Mouse (Mus musculus): ENCODE measurements around the gene Gse1.
A peak's percentile ranks its signal among the peaks of the same experiment; 100 is the strongest.

Gse1 gene

GRCm38 (mm10) chr8:120580336-120581000 lies 352.2 kb downstream of the Gse1 start:
- peak; percentile 51 to 54 for DNase-seq

DNA sequence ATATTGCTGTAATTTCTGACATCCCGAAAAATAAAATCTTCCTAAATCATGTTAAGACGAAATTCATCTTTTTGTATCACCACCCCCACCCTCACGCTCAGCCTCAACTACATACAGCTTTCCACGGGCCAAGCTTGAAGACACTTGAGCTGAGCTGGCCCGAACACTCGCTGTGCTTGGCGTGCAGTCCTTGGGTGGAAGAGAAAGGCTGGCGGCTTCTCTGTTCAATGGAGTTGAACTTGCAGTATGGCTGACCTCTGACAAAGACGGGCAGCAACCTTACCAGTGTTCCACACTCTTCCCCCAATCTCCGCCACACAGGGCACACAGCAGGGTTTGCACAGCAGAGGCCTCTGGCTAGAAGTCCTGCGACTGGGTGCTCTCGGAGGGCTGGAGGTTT lies 353.1 kb downstream of the Gse1 start:
- DNase-seq = peak; percentile 59 to 67

DNA sequence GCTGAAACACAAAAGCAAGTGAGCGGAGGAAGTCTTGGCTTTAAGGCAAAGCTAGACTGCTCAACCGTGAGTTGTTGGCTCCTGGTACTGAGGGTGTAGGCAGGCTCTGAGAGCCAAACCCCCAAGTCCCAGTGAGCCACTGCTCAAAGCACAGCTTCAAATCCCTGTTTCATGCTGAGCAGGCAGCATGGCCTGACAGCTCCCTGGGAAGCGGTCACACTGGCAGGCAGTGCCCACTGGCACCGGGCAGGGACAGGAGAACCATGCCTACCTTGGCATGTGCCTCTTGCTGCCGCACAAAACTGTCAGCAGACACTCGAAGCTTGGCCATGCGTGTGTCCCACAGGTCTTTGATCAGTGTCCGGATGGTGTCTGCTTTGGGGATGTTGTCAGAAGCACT lies 353.6 kb downstream of the Gse1 start:
- DNase-seq = peak; percentile 74 to 83

DNA sequence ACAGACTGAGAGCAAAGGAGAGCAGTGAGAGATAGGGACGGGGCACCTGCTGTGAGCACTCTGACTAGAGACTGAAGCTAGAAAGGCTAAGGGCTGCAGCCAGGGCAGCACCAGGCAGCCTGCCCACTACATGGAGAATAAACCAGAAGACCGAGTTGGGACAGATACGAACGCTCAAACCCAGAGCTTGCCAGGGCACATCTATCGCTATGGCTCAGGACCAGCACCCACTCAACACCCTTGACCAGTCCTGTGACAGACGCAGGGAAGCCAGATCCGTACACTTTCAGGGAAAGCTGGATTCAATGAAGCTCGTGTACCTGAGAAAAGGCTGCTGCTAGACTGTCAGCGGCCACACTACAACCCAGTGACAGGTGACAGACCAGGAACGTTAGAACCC lies 357.3 kb downstream of the Gse1 start:
- DNase-seq = no peak

- DNase-seq = peak; percentile 99
Observed at GRCm38 (mm10) chr8:120588908-120589771, 360.9 kb downstream of the Gse1 start, which contains the start of gene Gins2. TSS of gene Gins2 (minus strand) at chr8:120589304.

DNA sequence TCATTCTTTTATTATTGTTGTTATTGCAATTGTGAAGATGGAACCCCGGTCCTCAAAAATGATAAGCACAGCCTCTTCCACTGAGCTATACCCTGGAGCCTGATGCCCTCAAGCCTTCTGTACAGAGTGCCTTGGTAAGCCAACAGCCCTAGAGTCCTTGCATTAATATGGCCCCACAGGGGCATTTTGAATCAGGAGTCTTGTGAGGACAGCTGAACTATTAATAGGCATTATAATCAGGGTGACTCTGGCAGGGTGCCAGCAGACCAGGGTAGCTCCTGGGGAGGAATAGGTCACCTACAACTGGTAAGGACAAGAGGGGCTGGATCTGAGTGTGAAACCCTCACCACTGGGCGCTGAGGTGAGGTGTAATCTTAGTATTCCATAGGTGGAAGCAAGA lies 361.7 kb downstream of the Gse1 start:
- peak; percentile 65 to 69 for DNase-seq

GRCm38 (mm10) chr8:120591587-120592292 lies 363.5 kb downstream of the Gse1 start:
- DNase-seq = peak; percentile 82 to 84

DNA sequence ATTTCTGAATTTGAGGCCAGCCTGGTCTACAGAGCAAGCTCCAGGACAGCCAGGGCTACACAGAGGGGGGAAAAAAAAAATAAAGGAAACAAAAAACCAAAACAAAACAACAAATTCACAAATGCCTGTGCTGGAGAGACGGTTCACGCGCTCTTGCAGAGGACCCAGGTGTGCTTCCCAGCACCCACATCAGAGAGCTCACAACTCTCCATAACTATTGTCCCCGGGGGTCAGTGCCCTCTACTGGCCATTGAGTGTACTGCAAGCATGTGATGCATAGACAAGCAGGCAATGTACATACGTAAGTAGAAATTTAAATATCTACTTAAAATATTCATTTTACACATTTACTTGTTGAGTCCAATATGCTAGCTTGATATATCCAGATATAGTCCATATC lies 366.3 kb downstream of the Gse1 start:
- DNase-seq = no peak

DNA sequence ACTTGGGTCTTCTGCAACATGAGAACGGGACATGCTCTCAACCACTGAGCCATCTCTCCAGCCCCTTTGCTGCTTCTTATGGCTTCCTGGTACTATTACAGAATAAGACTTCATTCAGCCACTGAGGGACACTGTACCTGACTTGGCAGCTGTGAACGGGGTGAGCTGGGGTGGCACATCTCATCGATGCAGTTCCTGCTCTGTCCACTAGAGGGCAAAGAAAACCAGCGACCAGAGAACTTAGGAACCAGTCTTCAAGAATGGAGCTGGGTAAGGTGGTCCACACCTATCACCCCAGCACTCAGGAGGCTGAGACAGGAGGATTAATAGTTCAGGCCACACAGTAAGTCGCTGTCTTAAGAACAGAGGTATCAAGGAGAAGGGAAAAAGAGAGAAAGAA lies 367.7 kb downstream of the Gse1 start:
- peak; percentile 83 to 87 for DNase-seq

GRCm38 (mm10) chr8:120598579-120598978 lies 370.3 kb downstream of the Gse1 start:
- DNase-seq = peak; percentile 84 to 90

GRCm38 (mm10) chr8:120599504-120599903 lies 371.2 kb downstream of the Gse1 start:
- peak; percentile 89 to 93 for DNase-seq

DNA sequence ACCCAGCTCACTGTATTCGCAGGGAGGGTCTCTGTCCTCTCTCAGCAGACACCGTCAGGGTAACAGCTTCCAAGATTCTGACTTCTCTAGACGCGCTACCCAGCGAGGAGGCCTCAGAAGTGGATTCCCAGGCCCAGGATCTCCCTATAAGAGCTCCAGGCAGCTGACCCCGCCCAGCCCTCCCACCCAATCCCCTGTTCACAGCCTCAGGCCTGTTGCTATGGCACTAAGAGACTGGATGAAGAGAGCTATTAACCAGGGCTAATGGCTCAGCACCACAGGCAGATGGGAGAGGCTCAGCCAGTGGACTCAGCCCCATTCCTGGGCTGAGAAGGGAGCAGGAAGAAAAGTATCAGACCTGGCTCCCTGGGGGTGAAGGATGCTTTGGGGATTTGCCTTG lies 374.4 kb downstream of the Gse1 start:
- no peak for DNase-seq

DNA sequence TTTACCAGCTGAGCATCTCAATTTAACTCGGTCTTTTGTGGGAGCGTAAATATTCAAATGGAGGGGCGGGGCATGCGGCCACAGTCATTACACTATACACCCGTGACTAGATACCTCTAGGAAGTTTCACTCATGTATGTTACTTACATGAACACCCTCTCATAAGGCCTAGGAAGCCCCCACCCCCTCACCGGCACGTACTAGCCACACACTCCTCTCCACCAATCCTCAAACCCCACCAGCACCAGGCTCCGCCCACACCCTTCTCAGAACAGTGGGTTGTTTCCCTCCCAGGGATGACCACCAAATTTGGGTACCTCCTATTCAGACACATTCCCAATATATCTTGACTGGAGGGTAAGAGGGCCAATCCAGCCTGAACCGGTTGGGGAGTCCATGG lies 379.2 kb downstream of the Gse1 start:
- DNase-seq = no peak

DNA sequence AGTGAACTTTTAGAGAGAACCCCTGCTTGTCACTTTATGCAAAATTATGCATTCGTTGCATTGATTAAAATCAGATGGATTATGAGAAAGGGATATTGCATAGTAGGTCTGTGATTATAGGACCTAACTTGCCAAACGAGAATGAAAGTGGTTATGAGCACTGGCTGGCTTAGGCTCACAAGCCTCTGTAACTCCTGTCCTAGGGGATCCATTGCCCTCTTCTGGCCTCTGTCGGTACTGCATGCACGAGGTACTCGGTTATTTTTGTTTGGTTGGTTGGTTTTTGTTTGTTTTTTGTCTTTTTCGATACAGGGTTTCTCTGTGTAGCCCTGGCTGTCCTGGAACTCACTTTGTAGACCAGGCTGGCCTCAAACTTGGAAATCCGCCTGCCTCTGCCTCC lies 379.6 kb downstream of the Gse1 start:
- DNase-seq = peak; percentile 91 to 95

- no peak for DNase-seq
Observed at GRCm38 (mm10) chr8:120610824-120611223, 382.6 kb downstream of the Gse1 start.

DNA sequence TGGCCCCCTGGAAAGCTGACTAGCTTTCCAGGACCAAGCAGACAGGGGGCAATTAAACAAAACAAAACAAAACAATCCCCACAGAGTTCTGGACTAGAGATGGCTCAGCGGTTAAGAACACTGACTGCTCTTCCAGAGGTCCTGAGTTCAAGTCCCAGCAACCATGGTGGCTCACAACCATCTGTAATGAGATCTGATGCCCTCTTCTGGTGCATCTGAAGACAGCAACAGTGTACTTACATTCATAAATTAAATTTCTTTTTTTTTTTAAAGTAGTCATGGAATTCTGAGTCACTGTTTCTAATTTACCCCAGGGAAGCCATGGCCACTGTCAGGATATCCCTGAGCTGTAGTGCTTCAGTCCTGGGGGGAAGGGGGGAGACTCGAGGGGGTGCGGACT lies 386.2 kb downstream of the Gse1 start:
- DNase-seq = no peak

- no peak for DNase-seq
Observed at GRCm38 (mm10) chr8:120616663-120617626, 388.7 kb downstream of the Gse1 start.

- peak; percentile 85 to 89 for DNase-seq
Observed at GRCm38 (mm10) chr8:120618110-120618509, 389.9 kb downstream of the Gse1 start.

DNA sequence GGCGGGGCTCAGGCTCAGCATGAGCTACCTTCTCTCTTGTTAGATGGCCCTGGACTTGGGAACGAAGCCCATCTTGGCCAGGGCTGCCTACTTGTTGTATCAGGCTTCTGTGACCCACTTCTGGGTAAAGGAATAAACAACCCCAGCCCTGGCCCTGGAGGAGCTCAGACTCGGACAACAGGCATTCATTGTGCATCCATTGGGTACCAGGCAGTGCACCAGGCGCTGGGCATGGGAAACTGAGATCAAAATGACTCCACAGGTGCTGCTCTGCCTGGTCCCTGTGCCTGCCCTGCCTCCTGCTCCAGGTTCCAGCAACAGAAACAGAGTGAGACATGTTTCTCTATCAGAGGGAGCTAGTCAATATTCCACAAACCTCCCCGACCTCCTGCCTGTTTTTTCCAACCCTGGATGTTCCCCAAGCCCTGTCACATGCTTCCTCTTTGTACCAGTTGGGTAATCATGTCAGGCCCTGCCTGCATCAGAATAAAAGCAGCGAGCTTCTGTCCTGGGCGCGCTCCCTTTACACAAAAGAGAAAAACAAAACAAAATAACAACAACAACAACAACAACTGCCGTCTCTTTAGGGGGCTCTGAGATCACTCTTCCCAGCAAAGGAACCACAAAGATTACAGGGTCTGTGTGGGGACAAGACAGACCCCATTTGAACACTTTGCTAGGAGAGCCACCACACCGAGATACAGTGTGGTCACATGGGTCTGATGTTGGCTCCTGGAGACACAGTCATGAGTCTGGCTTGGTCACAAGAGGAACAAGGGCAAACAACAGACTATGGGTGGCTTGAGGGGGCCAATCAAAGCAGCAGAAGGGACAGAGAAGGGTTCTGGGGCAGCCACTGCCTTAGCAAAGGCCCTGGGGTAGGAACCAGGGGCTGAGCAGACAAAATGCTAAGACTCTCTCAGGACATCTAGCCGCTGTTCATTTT lies 391.3 kb downstream of the Gse1 start:
- peak in 1 of 2 experiments; percentile 29 for DNase-seq

GRCm38 (mm10) chr8:120620441-120620840 lies 392.2 kb downstream of the Gse1 start:
- no peak for DNase-seq

- DNase-seq = no peak
Observed at GRCm38 (mm10) chr8:120622161-120622560, 393.9 kb downstream of the Gse1 start.

Measured in cerebellum, postnatal 10 days (tissue).